Mouse (Mus musculus) stomach, postnatal 0 days (tissue): ENCODE measurements around the gene Dpf3. TPM values are rescaled to one million over a fixed set of nuclear protein-coding genes. Genes with fewer than 3 reads are reported as not detected.

Experiments used
- ATAC-seq: fragments of 200-750 bp; cut with Nextera tagmentation; 2 replicates; pipeline ENCODE4 v1.8.0; 2017; ENCODE audit not compliant: low FRiP score, low TSS enrichment
- DNase-seq: peaks from one replicate; pipeline ENCODE4 v3.0.0-alpha.2; 2016; ENCODE audit warnings: low spot score
- H3K27ac ChIP-seq: fragments of 300-500 bp; sonication (generic); replicated peaks from 2 replicates; pipeline ENCODE4 v1.5.1; 2014; ENCODE audit warnings: mild to moderate bottlenecking, control low read depth
- H3K27me3 ChIP-seq: fragments of 300-500 bp; sonication (generic); 2 replicates; pipeline ENCODE4 v1.6.1; 2014; ENCODE audit warnings: low read length; ENCODE audit not compliant: control insufficient read depth, insufficient read depth
- H3K36me3 ChIP-seq: fragments of 300-500 bp; sonication (generic); 2 replicates; pipeline ENCODE4 v1.6.1; 2014; ENCODE audit warnings: low read length, mixed read lengths; ENCODE audit not compliant: control insufficient read depth, insufficient read depth
- H3K4me1 ChIP-seq: fragments of 300-500 bp; sonication (generic); replicated peaks from 2 replicates; pipeline ENCODE4 v1.6.1; 2014; ENCODE audit warnings: antibody characterized with exemption; ENCODE audit not compliant: control insufficient read depth, insufficient read depth
- H3K4me2 ChIP-seq: fragments of 300-500 bp; sonication (generic); replicated peaks from 2 replicates; pipeline ENCODE4 v1.6.1; 2014; ENCODE audit warnings: low read depth, mild to moderate bottlenecking, control low read depth, moderate library complexity
- H3K4me3 ChIP-seq: fragments of 300-500 bp; sonication (generic); 2 replicates; pipeline ENCODE4 v1.5.1; 2014; ENCODE audit warnings: low read depth, low read length, control low read depth
- H3K9ac ChIP-seq: fragments of 300-500 bp; sonication (generic); 2 replicates; pipeline ENCODE4 v1.6.1; 2014; ENCODE audit warnings: mild to moderate bottlenecking, low read length, control low read depth, mixed read lengths
- H3K9me3 ChIP-seq: fragments of 300-500 bp; sonication (generic); 2 replicates; pipeline ENCODE4 v1.6.1; 2016; ENCODE audit warnings: low read length; ENCODE audit not compliant: control insufficient read depth
- CTCF ChIP-seq: IDR thresholded peaks from 2 replicates; pipeline ENCODE4 v1.5.1; 2016; ENCODE audit warnings: antibody characterized with exemption, low read depth, mild to moderate bottlenecking, moderate library complexity
- EP300 ChIP-seq: optimal IDR thresholded peaks from 2 replicates; pipeline ENCODE3; 2016; ENCODE audit warnings: antibody characterized with exemption
- WGBS: fragments of 180-500 bp; shearing (Covaris S2); extraction: QIAGEN DNeasy Blood & Tissue Kit; methylation state at CpG from one replicate; pipeline ENCODE4 v1.1.7; 2014; 5-methylcytosine and 5-hydroxymethylcytosine counted together
- polyA plus RNA-seq: library from polyadenylated mRNA; unstranded; fragments of >200 nt; fragmentation: Nextera tagmentation; extraction: Ambion mirVana; gene quantifications from 2 replicates; pipeline ENCODE4 v1.2.1, GENCODE M21; 2015

Dpf3 gene
- polyA plus RNA-seq, 1 experiment from 2014 or later: 3.0 TPM

DNA sequence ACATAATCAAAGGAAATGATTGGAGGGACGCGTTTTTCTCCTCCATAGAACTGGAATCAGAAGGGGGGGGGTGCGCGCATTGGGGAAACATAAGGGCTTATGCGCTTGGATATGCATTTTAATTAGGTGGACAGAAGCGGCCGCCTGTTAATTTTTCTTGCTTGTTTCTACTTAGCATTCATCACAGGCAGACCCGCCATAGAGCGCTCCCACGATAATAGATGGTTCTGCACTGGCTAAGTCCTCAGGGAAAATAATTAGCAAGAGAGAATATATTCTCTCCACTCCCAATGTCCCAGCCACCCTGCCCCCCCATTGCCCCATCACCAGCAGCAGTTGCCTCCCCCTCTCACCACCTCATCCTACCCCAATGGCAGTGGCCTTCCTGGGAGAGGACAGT is 11.2 kb downstream of the Dpf3 start:
- 90% methylated on average over 10 of the region's 10 CpGs for WGBS

GRCm38 (mm10) chr12:83475419-83475818 is 12.1 kb downstream of the Dpf3 start:
- Histone ChIP-seq H3K9me3 (no peaks in the 10 kb centered on the region), H3K4me1 (no peaks in the 10 kb centered on the region), H3K36me3 (no peaks in the 10 kb centered on the region), H3K27ac (no peak overlapping the region), H3K4me2 (no peak overlapping the region), H3K9ac (no peak overlapping the region), H3K4me3 (no peak overlapping the region), H3K27me3 (no peaks in the 10 kb centered on the region)
- WGBS: 45% methylated on average over 6 of the region's 6 CpGs
- DNase-seq (no peak), ATAC-seq (no peak)
- no peak for TF ChIP-seq CTCF
- no peak for TF ChIP-seq EP300

More for the DNA sequence above, 11.2 kb downstream of the Dpf3 start:
- no peaks in the 10 kb centered on the region for H3K27me3 ChIP-seq
- no peaks in the 10 kb centered on the region for H3K4me1 ChIP-seq
- no peak overlapping the region for H3K27ac ChIP-seq
- DNase-seq (no peak), ATAC-seq (no peak)
- no peak overlapping the region for H3K9ac ChIP-seq
- H3K4me2 ChIP-seq: no peak overlapping the region
- H3K36me3 ChIP-seq: no peaks in the 10 kb centered on the region
- H3K4me3 ChIP-seq: no peak overlapping the region
- H3K9me3 ChIP-seq: no peaks in the 10 kb centered on the region
- TF ChIP-seq CTCF (no peak), EP300 (no peak)

- H3K9ac ChIP-seq: no peak overlapping the region
- no peak overlapping the region for H3K4me3 ChIP-seq
- ATAC-seq (no peak), DNase-seq (no peak)
- H3K4me2 ChIP-seq: no peak overlapping the region
- no peaks in the 10 kb centered on the region for H3K36me3 ChIP-seq
- no peaks in the 10 kb centered on the region for H3K4me1 ChIP-seq
- WGBS: 36% methylated on average over 5 of the region's 5 CpGs
- H3K9me3 ChIP-seq: no peaks in the 10 kb centered on the region
- H3K27me3 ChIP-seq: no peaks in the 10 kb centered on the region
- no peak for TF ChIP-seq CTCF
- no peak for TF ChIP-seq EP300
- no peak overlapping the region for H3K27ac ChIP-seq
Observed at GRCm38 (mm10) chr12:83473987-83474600, 13.4 kb downstream of the Dpf3 start.

GRCm38 (mm10) chr12:83471760-83472159 is 15.8 kb downstream of the Dpf3 start:
- Histone ChIP-seq H3K36me3 (no peaks in the 10 kb centered on the region), H3K4me2 (no peak overlapping the region), H3K4me3 (no peak overlapping the region), H3K27ac (no peak overlapping the region), H3K9ac (no peak overlapping the region), H3K9me3 (no peaks in the 10 kb centered on the region), H3K27me3 (no peaks in the 10 kb centered on the region), H3K4me1 (no peaks in the 10 kb centered on the region)
- DNase-seq (no peak), ATAC-seq (no peak)
- TF ChIP-seq EP300 (no peak), CTCF (no peak)
- 76% methylated on average over 7 of the region's 7 CpGs for WGBS

- no peak for ATAC-seq
- 68% methylated on average over 9 of the region's 9 CpGs for WGBS
Observed at GRCm38 (mm10) chr12:83470085-83470484, 17.4 kb downstream of the Dpf3 start.

GRCm38 (mm10) chr12:83466508-83467430 is 20.7 kb downstream of the Dpf3 start:
- no peaks in the 10 kb centered on the region for H3K27me3 ChIP-seq
- no peaks in the 10 kb centered on the region for H3K36me3 ChIP-seq
- H3K4me1 ChIP-seq: no peaks in the 10 kb centered on the region
- H3K9me3 ChIP-seq: no peaks in the 10 kb centered on the region
- WGBS: 27% methylated on average over 6 of the region's 6 CpGs
- no peak overlapping the region for H3K9ac ChIP-seq
- no peak overlapping the region for H3K27ac ChIP-seq
- ATAC-seq (0 out of 2 replicates have a peak, but pooled peaks have one; percentile 15), DNase-seq (no peak)
- no peak overlapping the region for H3K4me3 ChIP-seq
- TF ChIP-seq CTCF: no peak
- TF ChIP-seq EP300: no peak
- no peak overlapping the region for H3K4me2 ChIP-seq

More at GRCm38 (mm10) chr12:83470085-83470484, 17.4 kb downstream of the Dpf3 start:
- Histone ChIP-seq H3K9ac (no peak overlapping the region), H3K27ac (no peak overlapping the region), H3K4me3 (no peak overlapping the region), H3K4me1 (no peaks in the 10 kb centered on the region), H3K9me3 (no peaks in the 10 kb centered on the region), H3K27me3 (no peaks in the 10 kb centered on the region), H3K4me2 (no peak overlapping the region), H3K36me3 (no peaks in the 10 kb centered on the region)
- no peak for TF ChIP-seq EP300
- TF ChIP-seq CTCF: no peak
- no peak for DNase-seq
